Mouse (Mus musculus): ENCODE results near the gene Klhl3.
"Not testable (repeated sequence)": the region's sequence is repeated elsewhere in the genome, so short reads cannot be mapped to it uniquely, and the experiment has no call there.

Gene Klhl3

DNA sequence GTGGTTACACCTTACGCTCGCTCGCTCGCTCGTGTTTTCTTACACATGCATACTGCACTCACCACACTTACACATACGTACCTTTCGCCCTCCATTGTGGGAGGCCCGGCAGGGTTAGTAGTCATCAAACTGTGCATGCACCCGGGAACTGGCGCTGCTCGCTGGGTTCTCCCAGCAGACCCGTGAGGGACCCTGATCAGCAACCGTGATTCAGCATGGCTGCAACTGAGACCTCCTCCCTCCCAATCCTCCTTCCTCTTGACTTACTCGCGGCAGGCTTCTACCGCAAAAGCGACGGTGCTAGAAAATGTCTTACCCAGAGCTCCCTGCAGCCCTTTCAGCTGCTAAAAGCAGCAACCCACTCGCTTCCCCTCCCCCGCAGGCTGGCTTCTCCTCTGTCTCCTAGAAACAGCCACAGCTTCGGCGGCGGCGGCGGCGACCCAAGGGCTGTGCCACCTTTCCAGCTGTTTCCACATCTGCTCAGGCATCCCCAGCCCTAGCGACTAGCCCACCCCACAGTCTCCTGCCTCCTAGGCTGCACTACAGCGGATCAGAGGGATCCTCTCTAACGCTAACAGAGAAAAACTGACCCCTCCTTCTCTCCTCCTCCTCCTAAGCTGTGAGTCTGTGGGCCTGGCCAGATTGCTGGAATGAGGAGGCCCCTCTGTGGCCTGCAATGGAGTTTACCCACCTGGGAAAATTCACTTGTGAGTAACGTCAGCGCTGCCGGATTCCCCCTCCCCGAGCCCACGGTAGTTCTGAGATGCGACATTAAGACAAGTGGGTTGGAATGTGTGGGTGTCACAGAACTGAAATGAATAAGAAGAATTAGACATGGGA, at the start of gene Klhl3:
Klhl3 (minus strand) TSS at position 532 of the 840 bp plus-strand sequence.
- peak; percentile 83 to 89 for DNase-seq

DNA sequence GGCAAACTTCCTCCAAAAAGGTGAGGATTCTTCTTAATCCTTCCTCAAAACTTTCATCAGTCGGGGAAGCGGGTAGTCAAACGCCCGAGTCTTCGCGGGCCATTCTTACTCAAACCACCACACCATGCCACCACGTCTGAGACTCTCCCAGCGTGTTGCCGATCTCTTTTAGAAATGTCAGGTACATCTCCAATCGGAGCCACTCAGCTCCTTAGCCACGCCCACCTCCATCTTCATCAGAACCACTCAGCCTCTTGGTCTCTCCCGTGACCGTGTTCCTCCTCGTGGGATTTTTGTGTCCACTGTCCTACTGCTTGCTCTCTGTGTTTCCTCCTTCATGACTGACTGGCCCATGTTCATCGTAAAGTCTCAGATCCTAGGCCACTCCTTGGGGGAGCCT, 47.4 kb upstream of the Klhl3 start:
- no peak for DNase-seq

DNA sequence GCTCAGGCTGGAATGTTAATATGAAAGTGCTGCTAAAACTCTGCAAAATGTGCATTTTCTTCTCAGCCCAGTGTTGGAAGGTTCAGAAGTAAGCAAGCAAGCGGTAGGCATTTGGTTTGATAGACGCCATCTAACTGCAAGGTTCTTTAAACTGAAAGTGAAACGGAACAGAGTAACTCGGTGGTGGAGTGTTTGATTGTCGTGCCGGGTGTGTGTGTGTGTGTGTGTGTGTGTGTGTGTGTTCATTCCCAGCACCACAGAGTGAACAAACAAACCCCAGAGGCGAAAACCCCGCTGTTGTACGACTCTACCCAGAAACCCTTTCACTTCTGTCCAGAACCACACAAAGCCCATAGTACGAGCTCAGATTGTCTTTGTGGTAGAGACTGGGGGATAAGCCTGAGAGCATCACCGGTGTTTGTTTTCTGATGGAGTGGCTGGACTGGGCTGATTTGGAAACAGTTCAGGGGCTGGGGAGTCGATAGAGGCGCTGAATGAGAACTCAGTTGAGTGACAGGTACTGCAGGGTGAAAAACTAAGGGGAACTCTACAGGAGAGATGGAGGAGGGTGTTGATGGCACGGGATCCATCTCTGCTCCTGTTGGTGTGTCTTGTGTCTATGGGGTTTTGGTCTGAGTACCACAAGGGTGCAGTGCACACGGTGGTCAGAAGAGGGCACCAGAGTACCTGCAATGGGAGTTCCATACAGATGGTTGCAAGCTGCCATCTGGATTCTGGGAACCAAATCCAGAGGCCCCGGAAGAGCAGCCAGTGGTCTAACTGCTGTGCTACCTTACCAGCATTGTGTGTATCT, 44.9 kb upstream of the Klhl3 start:
- DNase-seq: peak; percentile 94 to 95

DNA sequence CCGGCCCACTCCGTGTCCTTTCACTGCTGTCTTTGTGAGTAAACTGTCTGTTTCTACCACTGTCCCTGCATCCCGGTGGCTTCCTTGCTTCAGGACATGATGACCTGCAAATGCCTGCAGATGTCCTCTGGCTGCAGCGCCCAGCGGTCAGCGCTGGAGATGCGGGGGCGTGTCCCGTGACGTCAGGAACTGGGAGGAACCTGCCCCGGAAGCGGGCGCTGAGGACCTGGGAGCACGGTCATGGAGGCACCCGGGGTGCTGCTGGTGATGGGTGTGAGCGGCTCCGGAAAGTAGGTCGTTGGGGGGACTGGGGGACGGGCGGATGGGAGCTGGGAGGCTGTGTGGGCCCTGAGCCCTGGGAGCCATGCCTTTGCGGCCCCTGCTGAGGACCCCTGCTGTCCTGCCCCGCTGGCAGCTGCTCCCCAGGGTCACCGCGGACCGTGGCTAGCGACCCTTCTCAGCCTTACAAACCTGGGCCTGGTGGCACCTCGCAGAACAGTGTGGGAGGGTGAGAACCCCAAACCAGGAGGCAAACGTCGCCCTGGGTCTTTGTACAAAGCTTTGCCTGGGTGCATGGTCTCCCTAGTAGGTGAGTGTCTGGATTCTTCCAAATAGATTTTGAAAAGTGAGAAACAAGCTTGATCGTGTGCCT, 44.2 kb upstream of the Klhl3 start, which contains the start of gene Idnk:
Idnk (plus strand) TSS at position 203 of the 652 bp plus-strand sequence.
- DNase-seq: peak; percentile 94 to 95

DNA sequence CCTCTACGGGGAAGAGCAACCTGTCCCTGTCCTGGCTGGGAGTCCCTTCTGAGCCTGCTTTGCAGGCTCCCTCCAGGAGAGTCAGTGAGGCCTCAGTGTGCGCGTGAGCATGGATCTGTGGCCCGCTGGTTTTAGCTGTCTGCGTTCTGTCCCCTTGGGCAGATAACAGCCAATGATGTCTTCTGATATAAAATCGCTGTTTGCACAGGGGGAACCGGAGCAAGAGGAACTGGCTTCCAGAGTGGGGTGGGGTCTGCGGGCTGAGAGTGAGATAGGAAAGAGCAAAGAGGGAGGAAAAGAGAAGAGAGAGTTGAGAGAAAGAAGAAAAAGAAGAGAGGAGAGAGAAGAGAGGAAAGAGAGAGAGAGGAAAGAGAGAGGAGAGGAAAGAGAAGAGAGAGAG, 43.6 kb upstream of the Klhl3 start:
- no peak for DNase-seq

DNA sequence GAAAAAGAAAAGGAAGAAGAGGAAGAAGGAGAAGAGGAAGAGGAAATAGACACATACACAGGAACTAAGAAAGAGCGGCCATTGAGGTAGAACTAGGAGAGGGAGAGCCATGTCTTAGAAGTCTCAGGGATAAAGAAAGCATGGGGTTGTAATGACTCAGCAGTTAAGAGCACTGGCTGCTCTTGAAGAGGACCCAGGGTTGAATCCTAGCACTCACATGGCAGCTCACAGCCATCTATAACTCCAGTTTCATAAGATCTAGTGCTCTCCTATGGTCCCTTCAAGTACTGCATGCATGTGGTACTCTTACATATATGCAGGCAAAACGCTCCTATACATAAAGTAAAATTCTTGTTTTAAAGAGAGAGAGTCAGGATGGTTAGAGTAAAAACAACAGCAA, 42.6 kb upstream of the Klhl3 start:
- no peak for DNase-seq

DNA sequence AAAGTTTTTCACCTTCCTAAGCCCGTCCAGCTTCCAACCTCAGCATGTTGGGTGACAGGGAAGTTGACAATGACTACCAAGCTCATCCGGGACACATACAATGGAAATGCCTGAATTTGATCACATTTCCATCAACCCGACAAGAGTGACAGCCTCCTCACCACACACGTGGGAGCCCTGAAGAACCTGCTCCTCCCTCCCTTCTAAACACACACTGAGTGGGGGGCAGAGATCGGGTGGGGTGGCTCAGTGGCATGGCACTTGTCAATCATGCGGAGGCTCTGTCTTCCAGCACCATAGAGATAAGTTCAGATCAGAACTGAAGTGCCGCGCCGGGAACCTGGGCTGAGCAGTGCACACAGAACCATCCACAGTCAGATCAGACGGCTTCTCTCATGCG, 37.0 kb upstream of the Klhl3 start:
- DNase-seq: no peak

DNA sequence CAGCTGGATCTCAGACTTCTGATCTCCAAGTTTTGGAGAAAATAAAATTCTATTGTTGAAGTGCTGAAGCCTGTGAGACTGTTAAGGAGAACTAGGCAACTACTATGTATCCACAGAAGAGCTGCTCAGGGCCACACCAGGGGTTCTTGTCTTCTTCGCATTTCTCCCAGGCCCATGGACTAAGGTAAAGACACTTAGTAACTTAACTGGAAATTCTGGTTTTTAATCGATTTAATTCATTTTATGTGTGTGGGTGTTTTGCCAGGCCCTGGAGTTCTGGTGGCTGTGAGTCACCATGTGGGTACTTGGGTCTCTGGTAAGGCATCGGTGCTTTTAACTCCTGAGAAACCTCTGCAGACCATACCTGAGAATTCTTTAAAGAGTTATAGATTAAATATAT, 36.2 kb upstream of the Klhl3 start:
- no peak for DNase-seq

DNA sequence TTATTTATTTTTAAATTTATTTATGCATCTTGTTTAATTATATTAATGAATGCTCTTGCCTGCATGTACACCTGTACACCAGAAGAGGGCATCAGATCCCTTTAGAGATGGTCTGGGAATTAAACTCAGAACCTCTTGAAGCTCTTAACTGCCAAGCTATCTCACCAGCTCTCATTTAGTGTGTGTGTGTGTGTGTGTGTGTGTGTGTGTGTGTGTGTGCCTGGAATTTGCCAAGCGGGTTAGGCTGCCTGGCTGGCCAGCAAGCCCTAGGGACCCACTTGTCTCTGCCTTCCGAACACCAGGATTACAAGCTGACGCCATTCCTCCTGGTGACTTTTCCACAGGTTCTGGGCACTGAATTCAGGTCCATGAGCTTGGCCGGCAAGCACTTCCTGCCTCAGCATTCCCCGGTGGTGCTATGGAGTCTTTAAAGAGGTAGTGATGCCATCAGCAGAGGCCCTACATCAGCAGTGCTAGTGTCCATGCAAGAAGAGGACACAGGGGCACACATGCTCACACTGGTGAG, 35.7 kb upstream of the Klhl3 start:
- peak; percentile 23 to 45 for DNase-seq

DNA sequence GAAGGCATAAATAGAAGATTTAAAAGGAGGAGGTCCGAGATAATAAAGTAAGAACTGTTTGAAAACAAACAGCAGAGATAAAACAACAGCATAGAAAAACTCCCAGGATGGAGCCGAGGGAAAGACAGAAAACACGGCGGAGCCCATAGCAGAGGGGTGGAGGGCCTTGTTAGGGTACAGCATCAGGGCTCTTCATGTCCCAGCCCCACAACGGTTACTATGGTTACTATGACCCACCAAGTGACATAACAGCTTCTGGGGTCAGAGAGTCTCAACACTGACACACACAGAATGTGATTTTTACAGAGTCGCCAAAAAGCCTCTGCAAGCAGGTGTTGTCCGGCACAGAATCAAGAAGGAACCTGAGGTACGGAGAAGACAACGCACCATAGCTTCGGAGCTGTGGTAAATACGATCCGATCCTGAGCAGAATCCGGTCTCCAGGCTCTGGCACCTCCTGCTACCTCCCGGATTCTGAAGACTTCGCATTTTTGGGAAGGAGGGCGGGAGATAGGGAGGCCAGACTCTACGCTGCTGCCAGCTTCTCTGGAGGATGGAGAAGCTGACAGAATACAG, 35.0 kb upstream of the Klhl3 start:
- peak; percentile 71 to 80 for DNase-seq

DNA sequence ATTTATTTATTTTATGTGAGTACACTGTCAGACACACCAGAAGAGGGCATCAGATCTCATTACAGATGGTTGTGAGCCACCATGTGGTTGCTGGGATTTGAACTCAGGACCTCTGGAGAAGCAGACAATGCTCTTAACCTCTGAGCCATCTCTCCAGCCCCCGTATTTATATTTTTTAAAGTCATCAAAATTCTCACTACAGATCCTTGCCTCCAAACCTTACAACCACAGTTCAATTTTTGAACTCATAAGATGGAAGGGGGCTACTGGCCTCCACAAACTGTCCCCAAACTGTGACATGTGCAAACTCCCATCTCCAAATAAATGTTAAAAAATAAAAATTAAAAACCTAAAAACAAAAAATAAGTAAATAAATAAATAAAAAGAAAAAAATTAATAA, 34.4 kb upstream of the Klhl3 start:
- no peak for DNase-seq

DNA sequence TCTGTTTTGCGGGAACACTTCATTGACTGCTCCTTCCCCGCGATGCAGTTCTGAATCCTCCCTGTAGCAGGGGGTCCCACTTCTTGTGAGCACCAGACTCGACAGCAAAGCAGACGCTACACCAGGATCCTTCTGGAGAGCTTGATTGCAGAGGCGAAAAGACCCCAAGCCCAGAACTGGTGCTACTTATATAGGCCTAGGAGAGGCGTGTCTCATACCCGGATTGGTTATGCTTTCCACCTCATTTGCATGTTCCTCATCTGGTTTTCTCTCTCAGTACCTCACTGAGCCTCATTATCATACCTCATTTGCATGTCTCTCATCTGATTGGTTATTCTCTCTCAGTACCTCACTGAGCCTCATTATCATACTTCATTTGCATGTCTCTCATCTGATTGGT, 33.2 kb upstream of the Klhl3 start:
- DNase-seq: not testable (repeated sequence)

DNA sequence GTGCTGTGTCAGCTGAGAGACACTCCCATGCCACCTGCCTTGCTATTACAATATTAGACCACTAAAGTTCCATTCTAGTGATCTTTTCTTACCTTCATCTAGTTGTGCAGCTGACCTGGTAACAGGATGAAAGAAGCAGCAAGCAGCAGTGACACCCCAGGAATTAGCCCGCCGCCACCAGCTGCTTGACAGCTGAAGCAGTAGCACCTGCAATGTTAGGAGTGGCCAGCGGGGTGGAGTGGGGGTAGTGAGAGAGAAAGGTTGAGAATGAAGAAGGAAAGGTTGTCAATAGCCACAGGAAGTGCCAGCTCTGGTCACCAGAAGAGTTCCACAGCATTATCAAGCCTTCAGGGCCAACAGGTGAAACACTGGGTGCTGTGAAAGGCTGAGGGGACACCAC, 18.3 kb upstream of the Klhl3 start:
- DNase-seq: no peak

DNA sequence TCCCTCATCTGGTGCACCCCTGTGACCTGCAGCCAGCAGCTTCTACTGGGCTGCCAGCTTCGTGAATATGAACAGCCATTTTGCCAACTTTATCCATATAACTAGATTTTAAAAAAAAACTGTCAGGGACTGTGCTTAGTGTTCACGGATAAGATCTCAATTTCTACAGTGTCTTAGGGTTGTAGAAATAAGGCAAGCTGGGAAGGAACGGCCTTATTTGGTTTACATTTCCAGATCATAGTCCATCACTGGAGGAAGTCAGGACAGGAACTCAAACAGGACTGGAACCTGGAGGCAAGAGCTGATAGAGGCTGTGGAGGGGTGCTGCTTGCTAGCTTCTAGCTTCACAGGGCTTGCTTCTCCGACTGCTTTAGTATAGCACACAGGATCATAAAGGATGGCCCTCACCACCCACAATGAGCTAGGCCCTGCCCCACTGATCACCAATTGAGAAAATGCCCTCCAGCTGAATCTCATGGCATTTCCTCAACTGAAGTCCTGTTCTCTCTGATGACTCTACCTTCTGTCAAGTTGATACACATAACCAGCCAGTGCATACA, 16.4 kb upstream of the Klhl3 start:
- no peak for DNase-seq

DNA sequence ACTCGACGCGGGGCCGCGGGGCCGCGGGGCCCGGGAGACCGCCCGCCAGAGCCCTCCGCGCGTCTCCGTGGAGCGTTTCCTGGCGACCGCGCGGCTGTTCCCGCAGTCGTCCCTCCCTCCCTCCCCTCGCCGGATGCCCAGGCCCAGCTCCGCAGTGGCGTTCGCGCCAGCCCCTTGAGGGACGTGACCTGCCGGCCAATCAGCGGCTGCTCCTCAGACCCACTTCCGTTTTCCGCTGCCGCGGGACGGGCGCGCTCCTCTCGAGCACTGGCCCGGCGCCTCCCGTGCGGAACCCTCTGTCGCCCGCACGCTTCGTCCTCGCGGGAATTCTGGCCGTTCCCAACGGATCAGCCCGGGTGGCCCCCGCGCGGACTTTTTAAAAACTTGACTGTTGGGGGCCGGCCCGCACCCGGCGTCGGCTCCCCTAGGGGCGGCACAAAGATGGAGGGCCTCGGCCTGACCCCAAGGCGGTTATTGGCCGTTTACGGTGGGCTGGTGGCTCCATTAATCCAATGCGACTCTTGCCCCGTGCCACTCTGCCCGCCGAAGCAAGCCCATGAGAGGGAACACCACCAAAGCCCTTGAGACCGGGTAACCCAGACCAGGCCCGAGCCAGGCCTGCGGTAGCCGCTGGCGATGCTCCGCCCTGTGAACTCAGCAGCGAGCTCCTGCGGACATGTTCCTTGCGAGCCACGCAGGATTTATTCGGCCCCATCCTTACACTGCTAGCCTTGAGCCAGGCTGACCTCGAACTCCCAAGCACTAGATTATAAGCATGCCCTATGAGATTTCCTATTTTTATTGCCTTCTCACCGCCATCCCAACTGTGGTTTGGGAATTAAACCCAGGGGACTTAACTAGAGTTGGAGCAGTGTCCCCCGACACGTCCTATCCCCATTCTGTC, 15.6 kb upstream of the Klhl3 start:
- peak; percentile 96 to 99 for DNase-seq

DNA sequence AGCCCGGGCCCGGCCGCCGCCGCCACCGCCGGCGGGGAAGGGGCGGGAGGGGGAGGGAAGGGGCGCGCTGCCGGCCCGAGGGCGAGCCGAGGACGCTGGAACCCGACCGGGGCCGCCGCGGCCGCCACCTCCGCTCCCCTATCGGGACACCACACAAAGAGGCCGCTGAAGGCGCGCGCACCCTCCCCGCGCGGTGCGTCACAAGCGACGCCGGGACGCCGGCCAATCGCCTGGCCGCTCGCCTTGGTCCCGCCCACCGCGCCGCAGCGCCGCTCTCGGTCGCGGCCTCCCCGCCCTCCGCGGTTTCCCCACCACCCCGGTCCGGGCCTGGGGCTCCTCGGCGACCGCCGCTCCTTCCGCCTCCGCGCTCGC, 15.0 kb upstream of the Klhl3 start, which contains the start of gene Hnrnpa0:
Hnrnpa0 (minus strand) TSS at position 161 of the 372 bp plus-strand sequence.
- peak; percentile 96 to 98 for DNase-seq

DNA sequence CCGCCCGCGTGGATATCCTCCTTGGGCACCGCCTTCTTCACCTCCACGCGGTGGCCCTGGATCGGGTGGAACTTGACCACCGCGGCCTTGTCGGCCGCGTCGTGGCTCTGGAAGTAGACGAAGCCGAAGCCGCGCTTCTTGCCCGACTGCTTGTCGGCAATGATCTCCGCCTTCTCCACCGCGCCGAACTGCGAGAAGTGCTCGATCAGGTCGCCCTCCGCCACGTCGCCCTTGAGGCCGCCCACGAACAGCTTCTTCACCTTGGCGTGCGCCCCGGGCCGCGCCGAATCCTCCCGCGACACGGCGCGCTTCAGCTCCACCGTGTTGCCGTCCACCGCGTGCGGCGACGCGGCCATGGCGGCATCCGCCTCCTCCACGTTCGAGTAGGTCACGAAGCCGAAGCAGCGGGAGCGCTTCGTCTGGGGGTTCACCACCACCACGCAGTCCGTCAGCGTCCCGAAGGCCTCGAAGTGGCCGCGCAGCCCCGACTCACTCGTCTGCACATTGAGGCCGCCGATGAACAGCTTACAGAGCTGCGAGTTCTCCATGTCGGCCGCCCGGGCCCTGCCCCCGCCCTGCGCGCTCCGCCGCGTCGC, 14.5 kb upstream of the Klhl3 start:
- DNase-seq: peak; percentile 65 to 84

DNA sequence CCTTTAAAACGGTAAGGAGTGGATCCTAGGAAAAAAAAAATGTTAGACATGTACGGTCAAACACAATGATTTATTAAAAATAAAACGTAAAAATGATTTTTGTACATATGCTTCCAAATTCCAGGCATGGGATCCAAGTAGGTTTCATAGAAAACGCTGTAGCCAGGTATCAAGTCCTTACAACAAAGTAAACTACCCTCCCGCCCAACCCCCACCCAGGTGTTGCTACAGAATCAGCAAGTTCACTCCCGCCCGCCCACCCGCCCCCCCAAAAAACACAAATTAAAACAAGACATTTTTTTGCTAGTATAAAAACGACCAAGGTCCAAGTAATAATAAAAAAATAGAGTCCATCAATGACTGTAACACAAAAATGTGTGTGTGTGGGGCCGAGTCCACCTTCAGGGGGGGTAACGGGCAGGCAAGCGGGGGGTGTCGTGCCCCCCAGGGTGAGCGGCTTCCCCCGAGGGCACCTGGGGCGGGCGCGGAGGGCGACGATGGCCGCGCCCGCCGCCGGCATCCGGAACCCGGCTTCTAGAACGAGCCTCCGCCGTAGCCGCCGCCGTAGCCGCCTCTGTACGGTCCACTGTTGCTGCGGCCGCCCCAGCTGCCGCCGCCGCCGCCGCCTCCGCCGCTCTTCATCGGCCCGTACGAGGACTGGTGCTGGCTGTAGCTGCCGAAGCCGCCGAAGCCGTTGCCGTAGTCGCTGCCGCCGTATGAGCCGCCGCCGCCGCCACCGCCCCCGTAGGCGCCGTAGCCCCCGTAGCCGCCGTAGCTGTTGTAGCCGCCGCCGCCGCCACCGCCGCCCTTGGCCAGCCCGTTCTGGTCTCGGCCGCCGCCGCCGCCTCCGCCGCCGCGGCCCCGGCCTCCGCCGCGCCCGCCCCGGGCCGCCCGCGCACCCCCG, 13.7 kb upstream of the Klhl3 start:
- no peak for DNase-seq

DNA sequence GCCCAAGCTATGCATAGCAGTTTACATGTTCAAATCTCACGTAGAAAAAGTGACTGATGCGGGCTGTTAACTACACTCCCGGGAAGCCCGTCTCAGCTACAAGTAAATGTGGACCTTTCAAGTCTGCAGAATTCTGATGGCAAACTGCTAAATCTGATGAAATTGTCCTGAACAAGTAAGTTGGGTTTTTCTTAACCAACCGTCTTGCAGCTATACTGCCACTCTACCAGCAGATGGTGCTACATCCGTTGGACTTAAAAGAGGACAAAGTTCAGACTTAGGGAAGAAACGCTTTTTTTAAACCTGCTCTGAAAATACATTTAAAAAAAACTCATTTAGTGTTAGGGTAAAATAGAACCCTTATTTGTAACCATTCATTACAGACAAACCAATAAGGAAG, 12.7 kb upstream of the Klhl3 start:
- peak; percentile 48 to 62 for DNase-seq

DNA sequence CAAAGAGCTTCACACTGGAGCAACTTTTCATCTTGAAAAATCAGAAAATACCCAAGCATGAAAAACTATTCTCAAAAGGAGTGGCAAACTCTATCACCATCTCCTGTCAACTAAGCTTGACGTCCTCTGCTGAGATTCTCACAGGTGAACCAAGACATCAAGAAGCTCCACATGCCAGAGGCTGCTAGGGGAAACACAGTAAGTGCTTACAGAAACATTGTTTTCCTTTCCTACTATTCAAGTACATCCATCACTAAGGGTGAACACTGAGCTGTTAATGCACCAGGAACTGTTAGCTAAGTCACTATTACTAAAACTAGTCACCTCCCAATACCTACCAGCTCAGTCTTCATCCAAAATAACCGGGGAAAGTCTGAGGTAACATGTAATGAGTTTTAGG, 11.6 kb upstream of the Klhl3 start:
- no peak for DNase-seq
